Mouse (Mus musculus) liver (tissue): Measurements from ENCODE around the gene Mtx1.

Experiments
- DNase-seq: peaks from one replicate; pipeline ENCODE4 v3.0.0-alpha.2; 2020; ENCODE audit warnings: mixed read lengths

Gene Mtx1

GRCm38 (mm10) chr3:89210731-89211130, 16.2 kb downstream of the Mtx1 start:
- no peak for DNase-seq

DNA sequence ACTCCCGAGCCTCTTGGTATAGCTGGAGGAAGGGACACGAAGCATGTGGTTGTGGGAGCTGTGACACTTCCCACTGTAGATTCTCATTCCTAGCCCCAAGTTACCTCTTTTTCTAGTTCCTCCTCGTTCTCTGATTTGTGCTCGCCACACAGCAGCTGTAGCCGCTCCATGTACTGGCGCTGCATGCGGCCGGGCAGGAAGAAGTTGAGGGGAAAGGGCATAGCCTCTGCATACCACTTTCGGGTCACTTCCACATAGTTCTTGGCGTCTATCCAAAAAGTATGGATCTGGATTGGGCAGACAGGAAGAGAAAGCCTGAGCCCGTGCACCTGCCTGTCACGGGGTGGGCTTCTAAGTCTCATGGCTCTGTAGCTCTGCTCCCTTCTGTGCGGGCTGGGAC, 16.7 kb downstream of the Mtx1 start:
- DNase-seq: no peak

- DNase-seq: no peak
Observed at GRCm38 (mm10) chr3:89209731-89210130, 17.2 kb downstream of the Mtx1 start.

DNA sequence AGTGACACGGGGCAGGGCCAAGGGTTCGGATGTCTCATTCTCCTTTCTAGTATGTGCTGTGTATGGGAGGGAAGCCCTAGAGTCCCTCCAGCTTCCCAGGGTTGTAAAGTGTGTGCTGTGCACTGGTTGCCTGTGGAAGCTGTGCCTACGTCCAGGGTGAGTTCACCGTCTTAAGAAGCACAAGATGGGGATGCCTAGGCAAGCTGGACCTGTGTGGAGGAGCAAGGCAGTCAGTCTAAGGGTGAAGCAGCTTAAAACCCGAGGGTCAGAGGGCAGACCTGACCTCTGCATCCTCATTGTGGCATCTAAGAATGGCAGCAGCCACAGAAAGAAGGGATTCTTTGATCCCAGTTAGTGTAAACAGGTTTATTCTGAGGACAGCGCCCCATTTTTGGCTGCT, 18.2 kb downstream of the Mtx1 start:
- DNase-seq: no peak

GRCm38 (mm10) chr3:89208075-89208657, 18.7 kb downstream of the Mtx1 start:
- no peak for DNase-seq

GRCm38 (mm10) chr3:89206695-89207094, 20.2 kb downstream of the Mtx1 start:
- DNase-seq: no peak

- no peak for DNase-seq
Observed at GRCm38 (mm10) chr3:89206079-89206478, 20.8 kb downstream of the Mtx1 start.

DNA sequence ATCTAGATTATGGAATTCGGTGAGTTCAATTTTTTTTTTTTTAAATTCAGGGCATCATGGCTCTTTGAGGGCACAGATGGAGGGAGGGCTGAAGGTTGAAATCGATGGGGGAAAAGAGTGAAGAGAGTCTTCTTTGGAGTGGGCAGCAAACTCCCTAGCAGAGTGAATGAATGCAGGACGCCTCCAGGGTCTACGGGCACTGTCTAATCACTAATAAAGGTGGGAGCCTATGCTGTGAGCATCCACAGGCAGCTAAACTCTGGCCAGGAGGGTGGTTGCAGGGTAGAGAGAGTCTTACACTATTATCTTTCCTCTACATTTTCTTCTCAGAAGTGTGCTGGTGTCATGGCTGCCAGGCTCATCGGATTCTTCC, 23.8 kb downstream of the Mtx1 start:
- DNase-seq: no peak

- peak; percentile 84 for DNase-seq
Observed at GRCm38 (mm10) chr3:89202253-89203141, 24.4 kb downstream of the Mtx1 start, which contains the start of gene Gba. Gene Gba (plus strand): TSS chr3:89202928.

- no peak for DNase-seq
Observed at GRCm38 (mm10) chr3:89199839-89200238, 27.0 kb downstream of the Mtx1 start.

DNA sequence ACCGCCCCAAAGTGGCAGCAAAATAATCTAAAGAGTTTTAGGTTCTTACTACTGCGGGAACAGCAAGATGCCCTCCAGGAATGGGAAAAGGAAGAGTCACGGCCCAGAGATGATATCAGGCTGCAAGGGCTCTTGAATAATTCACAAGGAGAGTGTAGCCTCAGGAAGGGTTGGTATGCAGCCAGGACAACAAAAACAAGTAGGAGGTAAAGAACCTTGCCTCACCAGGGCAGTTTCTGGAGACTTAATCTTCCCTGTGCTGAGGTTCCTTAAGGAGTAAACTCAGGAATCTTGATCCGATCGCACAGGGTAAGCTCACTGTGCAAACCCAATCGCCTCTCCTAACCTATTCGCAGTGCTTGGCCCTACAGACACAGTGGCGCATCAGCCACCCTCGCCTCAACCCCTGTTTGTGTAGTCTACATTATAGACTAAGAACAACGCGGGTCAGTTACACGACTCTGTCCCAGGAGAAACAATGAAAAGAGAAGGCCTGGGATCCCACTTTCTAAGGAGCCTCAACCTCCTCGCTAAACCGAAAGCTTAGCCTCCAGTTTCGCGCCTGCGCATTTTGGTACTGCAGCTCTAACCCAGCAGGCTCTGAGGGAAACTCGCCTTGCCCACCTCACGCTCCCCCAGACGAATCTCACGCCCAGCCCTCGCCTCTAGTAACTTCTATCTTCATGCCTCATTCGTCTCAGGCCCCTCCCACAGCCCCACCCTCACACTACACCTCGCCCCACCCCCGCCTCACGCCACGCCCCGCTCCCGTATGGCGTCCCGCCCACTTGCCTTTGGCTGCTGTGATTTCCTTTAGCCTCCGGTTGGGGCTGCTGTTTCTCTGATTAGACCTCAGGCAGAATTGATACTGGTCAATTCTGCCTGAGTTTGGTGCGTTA, 30.7 kb downstream of the Mtx1 start:
- DNase-seq: peak; percentile 95

DNA sequence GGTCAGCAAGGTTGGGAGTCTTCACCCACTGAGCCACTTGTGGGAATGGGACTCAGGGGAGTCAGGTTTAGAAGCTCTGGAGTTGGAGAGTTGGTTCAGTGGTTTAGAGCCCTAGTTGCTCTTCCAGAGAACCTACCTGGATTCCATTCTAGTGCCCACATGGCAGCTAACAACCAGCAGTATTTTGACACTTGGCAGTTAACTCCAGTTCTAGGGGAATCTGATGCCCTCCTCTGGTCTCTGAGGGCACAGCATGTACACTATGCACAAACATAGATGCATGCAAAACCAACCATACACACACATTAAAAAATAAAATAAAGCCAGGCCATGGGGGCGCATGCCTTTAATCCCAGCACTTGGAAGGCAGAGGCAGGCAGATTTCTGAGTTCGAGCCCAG, 33.0 kb downstream of the Mtx1 start:
- DNase-seq: no peak

DNA sequence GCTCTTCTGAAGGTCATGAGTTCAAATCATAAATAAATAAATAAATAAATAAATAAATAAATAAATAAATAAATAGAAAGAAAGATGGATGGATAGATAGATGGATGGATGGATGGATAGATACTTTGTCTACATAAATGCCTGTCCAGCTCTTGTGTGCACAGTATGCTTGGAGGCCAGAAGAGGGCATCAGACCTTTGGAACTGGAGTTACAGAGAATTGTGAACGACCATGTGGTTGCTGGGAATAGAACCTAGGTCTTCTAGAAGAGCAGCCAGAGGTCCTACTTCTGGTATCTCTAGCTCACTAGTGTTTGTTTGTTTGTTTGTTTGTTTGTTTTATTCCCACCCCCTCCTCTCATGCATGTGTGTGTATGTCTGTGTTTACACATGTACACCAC, 33.5 kb downstream of the Mtx1 start:
- no peak for DNase-seq

DNA sequence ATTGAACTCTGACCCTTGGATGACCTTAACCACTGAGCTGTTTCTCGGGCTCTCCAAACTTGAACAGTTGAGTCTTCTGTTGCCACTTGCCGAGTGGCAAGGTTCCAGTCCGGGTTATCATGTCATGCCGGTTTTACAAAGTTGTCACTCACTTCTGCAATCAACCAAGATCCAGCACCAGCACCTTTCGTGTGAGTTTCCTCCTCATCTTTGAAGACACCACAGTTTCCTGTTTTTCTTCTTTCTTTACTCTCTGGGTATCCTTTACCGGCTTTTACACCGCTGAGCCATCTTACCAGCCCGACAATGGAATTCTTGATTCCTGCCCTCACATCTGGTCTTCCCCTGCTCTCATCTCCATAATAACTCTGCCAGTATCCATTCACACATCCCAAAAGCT, 36.5 kb downstream of the Mtx1 start:
- no peak for DNase-seq

- DNase-seq: no peak
Observed at GRCm38 (mm10) chr3:89188478-89188875, 38.4 kb downstream of the Mtx1 start.

GRCm38 (mm10) chr3:89187690-89188477, 39.0 kb downstream of the Mtx1 start:
- DNase-seq: no peak

DNA sequence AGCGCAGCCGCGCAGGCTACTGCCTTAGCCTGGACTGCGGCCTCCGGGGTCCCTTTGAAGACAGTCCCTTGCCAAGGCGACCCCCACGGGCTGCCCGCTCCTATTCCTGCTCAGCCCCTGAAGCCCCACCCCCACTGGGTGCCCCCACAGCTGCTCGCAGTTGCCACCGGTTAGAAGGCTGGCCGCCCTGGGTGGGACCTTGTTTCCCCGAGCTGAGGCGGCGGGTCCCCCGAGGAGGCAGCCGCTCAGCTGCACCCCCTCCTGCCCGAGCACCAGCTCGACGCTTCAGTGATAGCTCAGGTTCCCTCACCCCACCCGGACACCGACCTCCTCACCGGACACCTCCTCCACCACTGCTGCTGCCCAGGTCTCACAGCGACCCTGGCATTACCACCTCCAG, 39.7 kb downstream of the Mtx1 start:
- no peak for DNase-seq

GRCm38 (mm10) chr3:89183959-89184315, 43.0 kb downstream of the Mtx1 start:
- no peak for DNase-seq

DNA sequence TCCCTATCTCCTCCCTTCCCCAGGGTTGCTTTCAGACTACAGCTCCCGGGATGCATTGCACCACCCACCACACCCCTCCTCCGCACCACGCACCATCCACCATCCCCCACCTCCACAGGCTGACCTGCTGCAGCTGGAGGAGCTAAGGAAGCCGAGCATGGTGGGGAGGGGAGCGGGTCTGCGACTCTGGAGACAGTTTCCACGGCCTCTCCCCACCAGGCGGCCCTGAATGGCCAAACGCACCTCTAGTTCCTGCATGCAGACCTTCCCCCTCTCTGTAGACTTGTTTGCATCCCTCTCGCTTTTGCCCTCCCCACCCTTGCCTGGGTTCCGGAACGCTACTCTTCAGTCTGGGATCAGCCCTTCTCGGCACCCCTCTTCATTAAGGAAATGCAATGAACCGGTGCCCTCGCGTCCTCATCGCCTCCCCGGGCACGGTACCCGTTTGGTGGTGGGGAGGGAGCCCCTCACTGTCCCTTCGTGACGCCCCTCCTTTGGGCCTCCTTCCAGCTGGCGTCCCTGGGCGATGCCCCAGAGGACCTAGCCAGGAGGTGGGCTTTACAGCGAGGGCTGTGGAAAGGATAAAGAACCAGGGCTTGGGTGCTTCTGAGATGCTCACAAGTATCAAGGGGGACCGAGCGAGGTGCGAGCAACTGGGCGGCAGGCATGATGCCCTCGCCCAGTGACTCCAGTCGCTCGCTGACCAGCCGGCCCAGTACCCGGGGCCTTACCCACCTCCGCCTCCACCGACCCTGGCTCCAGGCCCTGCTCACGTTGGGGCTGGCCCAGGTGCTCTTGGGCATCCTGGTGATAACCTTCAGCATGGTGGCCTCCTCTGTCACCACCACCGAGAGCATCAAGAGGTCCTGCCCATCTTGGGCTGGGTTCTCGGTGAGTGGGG, 43.6 kb downstream of the Mtx1 start, which contains the start of gene Fam189b:
Gene Fam189b, plus strand, starts transcription at position 86 of the 901 bp plus-strand sequence.
- peak; percentile 85 for DNase-seq

DNA sequence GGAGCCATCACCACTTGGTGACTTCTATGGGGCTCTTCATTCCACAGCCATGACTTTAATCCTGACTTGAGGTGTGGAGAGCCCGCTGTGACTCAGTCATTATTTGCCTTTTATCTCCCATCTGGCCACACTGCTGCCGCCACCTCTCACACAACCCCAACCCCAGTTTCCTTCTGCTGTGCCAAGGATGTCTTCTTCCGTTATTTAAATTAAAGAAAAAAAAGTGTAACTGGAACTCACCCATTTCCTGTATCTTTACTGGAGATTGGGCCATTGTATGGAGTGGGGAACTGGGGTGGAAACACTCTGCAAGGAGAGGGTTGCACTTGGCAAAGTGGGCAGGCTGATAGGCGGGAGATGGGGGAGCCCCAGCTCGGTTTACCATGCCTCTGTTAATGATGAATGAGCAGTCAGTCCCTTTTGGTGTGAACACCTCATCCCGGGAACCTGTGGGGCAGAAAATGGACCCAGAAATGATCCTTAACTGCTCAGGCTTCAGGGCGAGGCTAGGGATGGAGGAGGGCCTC, 44.3 kb downstream of the Mtx1 start:
- no peak for DNase-seq
